Mouse (Mus musculus) kidney, adult 2 months (tissue): ENCODE data around the gene Pdzrn4. TPM values are rescaled to one million over a fixed set of nuclear protein-coding genes. Genes with fewer than 3 reads are reported as not detected.

Source experiments
- DNase-seq: peaks from one replicate; pipeline ENCODE4 v3.0.0; 2021
- H3K27ac ChIP-seq: fragments of 200-500 bp; 2 replicates; pipeline ENCODE4 v1.5.1; 2012; ENCODE audit warnings: low read depth, low read length, control low read depth, inconsistent platforms; ENCODE audit not compliant: insufficient read depth
- H3K27me3 ChIP-seq: fragments of 200-500 bp; replicated peaks from 2 replicates; pipeline ENCODE4 v1.6.1; 2012; ENCODE audit warnings: mild to moderate bottlenecking, moderate library complexity, low read length, inconsistent platforms; ENCODE audit not compliant: control insufficient read depth, insufficient read depth
- H3K36me3 ChIP-seq: fragments of 200-500 bp; 2 replicates; pipeline ENCODE4 v1.6.1; 2012; ENCODE audit warnings: mild to moderate bottlenecking, moderate library complexity, low read length, inconsistent platforms; ENCODE audit not compliant: control insufficient read depth, insufficient read depth
- H3K4me1 ChIP-seq: fragments of 200-500 bp; 2 replicates; pipeline ENCODE4 v1.6.1; 2011; ENCODE audit warnings: low read length; ENCODE audit not compliant: control insufficient read depth, insufficient read depth
- H3K4me3 ChIP-seq: fragments of 200-500 bp; 2 replicates; pipeline ENCODE4 v1.5.1; 2011; ENCODE audit warnings: mild to moderate bottlenecking, low read depth, low read length, control low read depth; ENCODE audit not compliant: insufficient read depth
- CTCF ChIP-seq: fragments of 200-500 bp; conservative IDR thresholded peaks from 2 replicates; pipeline ENCODE4 v1.5.1; 2011; ENCODE audit warnings: low read depth, mild to moderate bottlenecking, control low read depth, low read length, moderate library complexity, mixed read lengths; ENCODE audit not compliant: insufficient read depth, insufficient read length
- POLR2A ChIP-seq: fragments of 200-500 bp; IDR thresholded peaks from one replicate; pipeline ENCODE4 v1.6.1; 2011; ENCODE audit warnings: low read depth, low read length, control low read depth
- WGBS: fragments of 180-500 bp; shearing (Covaris S2); methylation state at CpG from one replicate; pipeline ENCODE4 v1.1.7; 2018; 5-methylcytosine and 5-hydroxymethylcytosine counted together
- polyA plus RNA-seq: library from polyadenylated mRNA; depleted of rRNA; stranded (reverse); fragments of >200 nt; gene quantifications from 2 replicates; pipeline ENCODE4 v1.2.3, GENCODE M21; 2012

Pdzrn4 gene
- polyA plus RNA-seq, 1 experiment = 0.39 TPM

- Histone ChIP-seq H3K27me3 (no peaks in the 10 kb centered on the region), H3K4me1 (no peaks in the 10 kb centered on the region), H3K27ac (no peak overlapping the region), H3K4me3 (no peak overlapping the region), H3K36me3 (no peaks in the 10 kb centered on the region)
- WGBS = 23% methylated on average over 2 of the region's 2 CpGs
- no peak for DNase-seq
- TF ChIP-seq POLR2A = no peak
- no peak for TF ChIP-seq CTCF
Observed at GRCm38 (mm10) chr15:92524917-92525316, 128.2 kb downstream of the Pdzrn4 start.

GRCm38 (mm10) chr15:92525416-92525815 lies 128.7 kb downstream of the Pdzrn4 start:
- DNase-seq = no peak
- WGBS = 52% methylated on average over 9 of the region's 9 CpGs

GRCm38 (mm10) chr15:92526731-92527130 lies 130.1 kb downstream of the Pdzrn4 start:
- Histone ChIP-seq H3K4me1 (no peaks in the 10 kb centered on the region), H3K4me3 (no peak overlapping the region), H3K27me3 (no peaks in the 10 kb centered on the region), H3K27ac (no peak overlapping the region), H3K36me3 (no peaks in the 10 kb centered on the region)
- 76% methylated on average over 4 of the region's 4 CpGs for WGBS
- DNase-seq = peak; percentile 30
- no peak for TF ChIP-seq POLR2A
- TF ChIP-seq CTCF = peak; percentile 41

More at GRCm38 (mm10) chr15:92525416-92525815, 128.7 kb downstream of the Pdzrn4 start:
- H3K36me3 ChIP-seq = no peaks in the 10 kb centered on the region
- no peak overlapping the region for H3K27ac ChIP-seq
- TF ChIP-seq CTCF (no peak), POLR2A (no peak)
- H3K4me3 ChIP-seq = no peak overlapping the region
- no peaks in the 10 kb centered on the region for H3K27me3 ChIP-seq
- H3K4me1 ChIP-seq = no peaks in the 10 kb centered on the region

GRCm38 (mm10) chr15:92543252-92543651 lies 146.6 kb downstream of the Pdzrn4 start:
- no peak for DNase-seq
- Histone ChIP-seq H3K4me1 (no peaks in the 10 kb centered on the region), H3K36me3 (no peaks in the 10 kb centered on the region), H3K27ac (no peak overlapping the region), H3K4me3 (no peak overlapping the region), H3K27me3 (no peaks in the 10 kb centered on the region)
- WGBS = 28% methylated on average over 1 of the region's 1 CpGs
- TF ChIP-seq CTCF = no peak
- TF ChIP-seq POLR2A = no peak

GRCm38 (mm10) chr15:92547294-92547911 lies 150.7 kb downstream of the Pdzrn4 start:
- peak; percentile 3 for DNase-seq
- TF ChIP-seq CTCF (no peak), POLR2A (no peak)
- H3K36me3 ChIP-seq = no peaks in the 10 kb centered on the region
- 33% methylated on average over 9 of the region's 9 CpGs for WGBS
- no peaks in the 10 kb centered on the region for H3K4me1 ChIP-seq
- H3K4me3 ChIP-seq = no peak overlapping the region
- no peaks in the 10 kb centered on the region for H3K27me3 ChIP-seq
- H3K27ac ChIP-seq = no peak overlapping the region

- Histone ChIP-seq H3K36me3 (no peaks in the 10 kb centered on the region), H3K4me1 (peaks cover 2% of the 10 kb centered on the region; the same call in 1 of the 2 replicates), H3K27ac (no peak overlapping the region), H3K4me3 (no peak overlapping the region), H3K27me3 (no peaks in the 10 kb centered on the region)
- WGBS = 79% methylated on average over 7 of the region's 7 CpGs
- no peak for DNase-seq
- TF ChIP-seq POLR2A (no peak), CTCF (no peak)
Observed at GRCm38 (mm10) chr15:92555012-92555574, 158.4 kb downstream of the Pdzrn4 start.

DNA sequence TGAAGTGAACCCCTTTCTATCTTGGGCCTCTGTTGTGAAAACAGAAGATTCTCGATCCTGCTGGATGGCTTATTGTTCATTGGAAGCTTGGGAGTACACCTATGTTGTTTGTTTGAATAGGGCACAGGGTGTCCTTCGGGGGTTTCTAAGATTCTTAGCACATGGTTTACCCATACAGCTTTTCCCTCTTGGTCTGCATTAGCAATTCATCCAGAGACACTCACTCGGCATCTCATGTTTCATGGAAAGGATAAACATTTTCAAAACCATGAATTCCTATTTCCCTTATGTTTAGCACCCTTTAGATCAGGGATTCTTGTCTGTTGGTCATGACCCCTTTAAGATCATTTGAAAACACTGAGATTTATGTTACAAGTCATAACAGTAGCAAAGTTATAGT lies 159.0 kb downstream of the Pdzrn4 start:
- no peak for DNase-seq
- H3K36me3 ChIP-seq = no peaks in the 10 kb centered on the region
- H3K4me1 ChIP-seq = peaks cover 2% of the 10 kb centered on the region; the same call in 1 of the 2 replicates
- no peak overlapping the region for H3K27ac ChIP-seq
- TF ChIP-seq CTCF (no peak), POLR2A (no peak)
- 84% methylated on average over 3 of the region's 3 CpGs for WGBS
- no peak overlapping the region for H3K4me3 ChIP-seq
- no peaks in the 10 kb centered on the region for H3K27me3 ChIP-seq

DNA sequence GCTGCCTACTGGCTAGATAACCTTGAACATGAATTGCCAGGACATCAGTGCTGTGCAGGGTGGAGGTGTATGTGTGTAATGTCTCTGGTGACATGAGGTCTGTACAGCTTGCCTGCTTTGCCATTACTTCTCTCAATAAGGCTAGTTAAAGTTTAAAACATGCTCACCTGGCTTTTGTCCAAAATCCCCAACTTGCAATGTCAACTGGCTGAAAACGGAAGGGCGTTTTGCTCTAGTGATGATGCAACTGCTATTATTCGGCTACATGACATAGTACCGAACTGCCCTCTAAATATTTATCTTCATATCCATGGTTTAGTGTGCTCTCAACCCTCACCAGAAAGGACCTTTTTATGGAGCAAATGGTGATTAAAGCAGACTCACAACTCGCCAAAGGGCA lies 161.9 kb downstream of the Pdzrn4 start:
- WGBS = 29% methylated on average over 5 of the region's 5 CpGs
- no peak overlapping the region for H3K4me3 ChIP-seq
- no peak overlapping the region for H3K27ac ChIP-seq
- TF ChIP-seq POLR2A (no peak), CTCF (no peak)
- H3K27me3 ChIP-seq = no peaks in the 10 kb centered on the region
- no peaks in the 10 kb centered on the region for H3K36me3 ChIP-seq
- peak; percentile 67 for DNase-seq
- H3K4me1 ChIP-seq = peaks cover 2% of the 10 kb centered on the region; the same call in 1 of the 2 replicates
